Mouse (Mus musculus) spleen, adult 2 months (tissue): Measurements from ENCODE around the gene Slc25a28.

ENCODE experiments used
- CTCF ChIP-seq: fragments of 200-500 bp; IDR thresholded peaks from 2 replicates; pipeline ENCODE4 v1.5.1; 2011; ENCODE audit warnings: mild to moderate bottlenecking, inconsistent platforms; ENCODE audit not compliant: insufficient read depth, insufficient read length, insufficient replicate concordance; ENCODE audit errors: extremely low read depth
- POLR2A ChIP-seq: fragments of 200-500 bp; IDR thresholded peaks from 2 replicates; pipeline ENCODE4 v1.6.1; 2011; ENCODE audit warnings: low read depth, low read length, inconsistent platforms

DNA sequence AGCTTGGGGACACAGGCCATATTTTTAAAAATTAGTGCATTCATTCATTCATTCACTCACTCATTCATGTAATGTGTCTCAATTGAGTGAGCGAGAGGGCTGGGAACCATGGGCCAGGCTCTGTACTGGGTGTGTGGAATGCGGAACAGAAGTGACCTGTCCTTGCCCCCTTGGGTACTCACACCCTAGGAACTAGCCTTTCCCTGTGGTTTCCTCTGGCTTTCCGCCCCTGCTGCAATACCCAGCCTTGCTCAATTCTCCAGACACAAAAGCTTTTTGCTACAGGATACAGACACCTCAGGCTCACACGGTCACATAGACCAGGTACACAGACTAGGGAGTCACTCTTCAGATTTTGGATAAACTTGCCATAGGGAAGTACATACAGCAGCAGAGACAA, 26.3 kb downstream of the Slc25a28 start:
- no peak for TF ChIP-seq CTCF
- TF ChIP-seq POLR2A: no peak
